Mouse (Mus musculus): ENCODE data around the gene Slc16a12. TPM values are rescaled to one million over a fixed set of nuclear protein-coding genes. Genes with fewer than 3 reads are reported as not detected.

Slc16a12 gene
- polyA plus RNA-seq, 1 experiment from 2014 or later = 37.2 TPM

- Histone ChIP-seq H3K9ac (ENCODE audit: low read depth, low read length) (no peak overlapping the region), H3K27ac (ENCODE audit: low read depth, low read length) (no peak overlapping the region), H3K4me2 (peak overlapping the region; percentile 89), H3K9me3 (replicated peaks; ENCODE audit: control insufficient read depth, low read length) (no peaks in the 10 kb centered on the region), H3K4me3 (ENCODE audit: low read depth, low read length) (peak overlapping the region; percentile 73; the same call in 1 of the 2 replicates), H3K4me1 (ENCODE audit: control insufficient read depth, insufficient read depth, low read length) (no peaks in the 10 kb centered on the region), H3K36me3 (ENCODE audit: control insufficient read depth, insufficient read depth, low read length) (no peaks in the 10 kb centered on the region), H3K27me3 (ENCODE audit: control insufficient read depth, insufficient read depth, low read length) (no peaks in the 10 kb centered on the region)
- 79% methylated on average over 8 of the region's 8 CpGs for WGBS (ENCODE audit: insufficient replicate concordance)
- no peak for ATAC-seq (replicated peaks; ENCODE audit: insufficient number of reproducible peaks, low FRiP score, low TSS enrichment)
These were observed 2.1 kb downstream of the Slc16a12 start for GRCm38 (mm10) chr19:34745012-34745411.

GRCm38 (mm10) chr19:34737916-34738315 is 9.2 kb downstream of the Slc16a12 start:
- Histone ChIP-seq H3K4me3 (ENCODE audit: low read depth, low read length) (no peak overlapping the region), H3K4me2 (no peak overlapping the region), H3K36me3 (ENCODE audit: control insufficient read depth, insufficient read depth, low read length) (no peaks in the 10 kb centered on the region), H3K27me3 (ENCODE audit: control insufficient read depth, insufficient read depth, low read length) (no peaks in the 10 kb centered on the region), H3K9ac (ENCODE audit: low read depth, low read length) (no peak overlapping the region), H3K9me3 (replicated peaks; ENCODE audit: control insufficient read depth, low read length) (no peaks in the 10 kb centered on the region), H3K4me1 (ENCODE audit: control insufficient read depth, insufficient read depth, low read length) (peaks cover 12% of the 10 kb centered on the region), H3K27ac (ENCODE audit: low read depth, low read length) (no peak overlapping the region)
- no peak for ATAC-seq (replicated peaks; ENCODE audit: insufficient number of reproducible peaks, low FRiP score, low TSS enrichment)
- 70% methylated on average over 3 of the region's 3 CpGs for WGBS (ENCODE audit: insufficient replicate concordance)

GRCm38 (mm10) chr19:34735900-34736299 is 11.2 kb downstream of the Slc16a12 start:
- Histone ChIP-seq H3K9ac (ENCODE audit: low read depth, low read length) (no peak overlapping the region), H3K36me3 (ENCODE audit: control insufficient read depth, insufficient read depth, low read length) (no peaks in the 10 kb centered on the region), H3K27me3 (ENCODE audit: control insufficient read depth, insufficient read depth, low read length) (no peaks in the 10 kb centered on the region), H3K9me3 (replicated peaks; ENCODE audit: control insufficient read depth, low read length) (no peaks in the 10 kb centered on the region), H3K4me2 (no peak overlapping the region), H3K4me1 (ENCODE audit: control insufficient read depth, insufficient read depth, low read length) (peaks cover 13% of the 10 kb centered on the region), H3K27ac (ENCODE audit: low read depth, low read length) (no peak overlapping the region), H3K4me3 (ENCODE audit: low read depth, low read length) (no peak overlapping the region)
- 66% methylated on average over 4 of the region's 4 CpGs for WGBS (ENCODE audit: insufficient replicate concordance)
- ATAC-seq (replicated peaks; ENCODE audit: insufficient number of reproducible peaks, low FRiP score, low TSS enrichment) = no peak

GRCm38 (mm10) chr19:34733020-34733419 is 14.1 kb downstream of the Slc16a12 start:
- H3K4me3 ChIP-seq (ENCODE audit: low read depth, low read length) = no peak overlapping the region
- no peaks in the 10 kb centered on the region for H3K9me3 ChIP-seq (replicated peaks; ENCODE audit: control insufficient read depth, low read length)
- no peak overlapping the region for H3K27ac ChIP-seq (ENCODE audit: low read depth, low read length)
- no peaks in the 10 kb centered on the region for H3K36me3 ChIP-seq (ENCODE audit: control insufficient read depth, insufficient read depth, low read length)
- ATAC-seq (replicated peaks; ENCODE audit: insufficient number of reproducible peaks, low FRiP score, low TSS enrichment) = no peak
- no peak overlapping the region for H3K4me2 ChIP-seq
- H3K27me3 ChIP-seq (ENCODE audit: control insufficient read depth, insufficient read depth, low read length) = no peaks in the 10 kb centered on the region
- WGBS (ENCODE audit: insufficient replicate concordance) = 59% methylated on average over 3 of the region's 3 CpGs
- no peak overlapping the region for H3K9ac ChIP-seq (ENCODE audit: low read depth, low read length)
- peaks cover 16% of the 10 kb centered on the region for H3K4me1 ChIP-seq (ENCODE audit: control insufficient read depth, insufficient read depth, low read length)

- Histone ChIP-seq H3K9me3 (replicated peaks; ENCODE audit: control insufficient read depth, low read length) (no peaks in the 10 kb centered on the region), H3K9ac (ENCODE audit: low read depth, low read length) (no peak overlapping the region), H3K36me3 (ENCODE audit: control insufficient read depth, insufficient read depth, low read length) (no peaks in the 10 kb centered on the region), H3K27me3 (ENCODE audit: control insufficient read depth, insufficient read depth, low read length) (no peaks in the 10 kb centered on the region), H3K4me3 (ENCODE audit: low read depth, low read length) (no peak overlapping the region), H3K4me2 (no peak overlapping the region), H3K4me1 (ENCODE audit: control insufficient read depth, insufficient read depth, low read length) (peaks cover 16% of the 10 kb centered on the region), H3K27ac (ENCODE audit: low read depth, low read length) (no peak overlapping the region)
- 81% methylated on average over 5 of the region's 5 CpGs for WGBS (ENCODE audit: insufficient replicate concordance)
- ATAC-seq (replicated peaks; ENCODE audit: insufficient number of reproducible peaks, low FRiP score, low TSS enrichment) = no peak
These were observed 15.7 kb downstream of the Slc16a12 start for GRCm38 (mm10) chr19:34731356-34731755.

GRCm38 (mm10) chr19:34730584-34730983 is 16.5 kb downstream of the Slc16a12 start:
- no peaks in the 10 kb centered on the region for H3K27me3 ChIP-seq (ENCODE audit: control insufficient read depth, insufficient read depth, low read length)
- H3K4me1 ChIP-seq (ENCODE audit: control insufficient read depth, insufficient read depth, low read length) = peaks cover 14% of the 10 kb centered on the region
- H3K9me3 ChIP-seq (replicated peaks; ENCODE audit: control insufficient read depth, low read length) = no peaks in the 10 kb centered on the region
- no peaks in the 10 kb centered on the region for H3K36me3 ChIP-seq (ENCODE audit: control insufficient read depth, insufficient read depth, low read length)
- WGBS (ENCODE audit: insufficient replicate concordance) = 90% methylated on average over 4 of the region's 4 CpGs
- no peak for ATAC-seq (replicated peaks; ENCODE audit: insufficient number of reproducible peaks, low FRiP score, low TSS enrichment)
- H3K27ac ChIP-seq (ENCODE audit: low read depth, low read length) = no peak overlapping the region
- H3K4me3 ChIP-seq (ENCODE audit: low read depth, low read length) = no peak overlapping the region
- no peak overlapping the region for H3K9ac ChIP-seq (ENCODE audit: low read depth, low read length)
- no peak overlapping the region for H3K4me2 ChIP-seq

GRCm38 (mm10) chr19:34729505-34729904 is 17.6 kb downstream of the Slc16a12 start:
- no peak overlapping the region for H3K4me2 ChIP-seq
- H3K9me3 ChIP-seq (replicated peaks; ENCODE audit: control insufficient read depth, low read length) = no peaks in the 10 kb centered on the region
- no peak overlapping the region for H3K27ac ChIP-seq (ENCODE audit: low read depth, low read length)
- no peak overlapping the region for H3K9ac ChIP-seq (ENCODE audit: low read depth, low read length)
- H3K4me1 ChIP-seq (ENCODE audit: control insufficient read depth, insufficient read depth, low read length) = peaks cover 19% of the 10 kb centered on the region
- no peaks in the 10 kb centered on the region for H3K27me3 ChIP-seq (ENCODE audit: control insufficient read depth, insufficient read depth, low read length)
- WGBS (ENCODE audit: insufficient replicate concordance) = 74% methylated on average over 3 of the region's 3 CpGs
- H3K36me3 ChIP-seq (ENCODE audit: control insufficient read depth, insufficient read depth, low read length) = no peaks in the 10 kb centered on the region
- ATAC-seq (replicated peaks; ENCODE audit: insufficient number of reproducible peaks, low FRiP score, low TSS enrichment) = no peak
- no peak overlapping the region for H3K4me3 ChIP-seq (ENCODE audit: low read depth, low read length)

GRCm38 (mm10) chr19:34726254-34726962 is 20.7 kb downstream of the Slc16a12 start:
- H3K9ac ChIP-seq (ENCODE audit: low read depth, low read length) = no peak overlapping the region
- H3K4me3 ChIP-seq (ENCODE audit: low read depth, low read length) = no peak overlapping the region
- H3K9me3 ChIP-seq (replicated peaks; ENCODE audit: control insufficient read depth, low read length) = no peaks in the 10 kb centered on the region
- 93% methylated on average over 1 of the region's 1 CpGs for WGBS (ENCODE audit: insufficient replicate concordance)
- H3K27me3 ChIP-seq (ENCODE audit: control insufficient read depth, insufficient read depth, low read length) = no peaks in the 10 kb centered on the region
- no peak overlapping the region for H3K4me2 ChIP-seq
- no peaks in the 10 kb centered on the region for H3K36me3 ChIP-seq (ENCODE audit: control insufficient read depth, insufficient read depth, low read length)
- ATAC-seq (replicated peaks; ENCODE audit: insufficient number of reproducible peaks, low FRiP score, low TSS enrichment) = no peak
- peaks cover 8% of the 10 kb centered on the region; the same call in 1 of the 2 replicates for H3K4me1 ChIP-seq (ENCODE audit: control insufficient read depth, insufficient read depth, low read length)
- no peak overlapping the region for H3K27ac ChIP-seq (ENCODE audit: low read depth, low read length)

GRCm38 (mm10) chr19:34725418-34725817 is 21.7 kb downstream of the Slc16a12 start:
- no peak for ATAC-seq (replicated peaks; ENCODE audit: insufficient number of reproducible peaks, low FRiP score, low TSS enrichment)
- Histone ChIP-seq H3K4me2 (no peak overlapping the region), H3K9me3 (replicated peaks; ENCODE audit: control insufficient read depth, low read length) (no peaks in the 10 kb centered on the region), H3K27ac (ENCODE audit: low read depth, low read length) (no peak overlapping the region), H3K27me3 (ENCODE audit: control insufficient read depth, insufficient read depth, low read length) (no peaks in the 10 kb centered on the region), H3K36me3 (ENCODE audit: control insufficient read depth, insufficient read depth, low read length) (no peaks in the 10 kb centered on the region), H3K4me3 (ENCODE audit: low read depth, low read length) (no peak overlapping the region), H3K9ac (ENCODE audit: low read depth, low read length) (no peak overlapping the region), H3K4me1 (ENCODE audit: control insufficient read depth, insufficient read depth, low read length) (peaks cover 8% of the 10 kb centered on the region; the same call in 1 of the 2 replicates)
- 47% methylated on average over 5 of the region's 5 CpGs for WGBS (ENCODE audit: insufficient replicate concordance)

Measured in heart, embryonic 11.5 days (tissue).